Mouse (Mus musculus): ENCODE results near the gene Trim11. TPM values are rescaled to one million over a fixed set of nuclear protein-coding genes. Genes with fewer than 3 reads are reported as not detected.

Gene Trim11
- total and polyA plus RNA-seq, 2 experiments from 2014 or later, result 26.0 to 36.8 TPM

- Histone ChIP-seq H3K27me3 (ENCODE audit: control insufficient read depth, insufficient read depth, low read length) (peaks cover 5% of the 10 kb centered on the region; the same call in 1 of the 2 replicates), H3K27ac (ENCODE audit: low read depth) (no peak overlapping the region), H3K9me3 (replicated peaks; ENCODE audit: control insufficient read depth, low read length) (no peaks in the 10 kb centered on the region), H3K4me2 (ENCODE audit: low read depth, low read length) (peak overlapping the region; percentile 24; the same call in 1 of the 2 replicates), H3K36me3 (replicated peaks; ENCODE audit: control insufficient read depth, insufficient read depth, low read length) (peaks cover 24% of the 10 kb centered on the region), H3K4me3 (ENCODE audit: low read depth, low read length) (no peak overlapping the region), H3K9ac (replicated peaks; ENCODE audit: low read depth, low read length) (no peak overlapping the region), H3K4me1 (ENCODE audit: control insufficient read depth, insufficient read depth) (peaks cover 83% of the 10 kb centered on the region)
- ATAC-seq (ENCODE audit: insufficient read depth, low read depth), result no peak
- WGBS, result 84% methylated on average over 9 of the region's 9 CpGs
- no peak for TF ChIP-seq EP300 (IDR thresholded peaks at IDR 0.05; ENCODE audit: low read depth)
- no peak for TF ChIP-seq CTCF (IDR thresholded peaks at IDR 0.05; ENCODE audit: low read depth)
- no peak for DNase-seq (ENCODE audit: low spot score)
These were observed 17.3 kb downstream of the Trim11 start for GRCm38 (mm10) chr11:58995061-58995806.

GRCm38 (mm10) chr11:58995807-58996370 is 18.0 kb downstream of the Trim11 start:
- Histone ChIP-seq H3K4me1 (ENCODE audit: control insufficient read depth, insufficient read depth) (peaks cover 82% of the 10 kb centered on the region), H3K27me3 (ENCODE audit: control insufficient read depth, insufficient read depth, low read length) (peaks cover 5% of the 10 kb centered on the region; the same call in 1 of the 2 replicates), H3K27ac (ENCODE audit: low read depth) (no peak overlapping the region), H3K9ac (replicated peaks; ENCODE audit: low read depth, low read length) (no peak overlapping the region; the same call in 1 of the 2 replicates), H3K36me3 (replicated peaks; ENCODE audit: control insufficient read depth, insufficient read depth, low read length) (peaks cover 23% of the 10 kb centered on the region), H3K4me2 (ENCODE audit: low read depth, low read length) (peak overlapping the region; percentile 24), H3K9me3 (replicated peaks; ENCODE audit: control insufficient read depth, low read length) (no peaks in the 10 kb centered on the region), H3K4me3 (ENCODE audit: low read depth, low read length) (no peak overlapping the region)
- 39% methylated on average over 12 of the region's 12 CpGs for WGBS
- DNase-seq (ENCODE audit: low spot score) (no peak), ATAC-seq (ENCODE audit: insufficient read depth, low read depth) (no peak)
- peak; percentile 12; the same call in 1 of the 2 replicates for TF ChIP-seq CTCF (IDR thresholded peaks at IDR 0.05; ENCODE audit: low read depth)
- no peak for TF ChIP-seq EP300 (IDR thresholded peaks at IDR 0.05; ENCODE audit: low read depth)

- no peak for DNase-seq (ENCODE audit: low spot score)
- peak overlapping the region; percentile 40 for H3K4me3 ChIP-seq (ENCODE audit: low read depth, low read length)
These were observed 19.6 kb downstream of the Trim11 start for GRCm38 (mm10) chr11:58997541-58997940.

GRCm38 (mm10) chr11:58999158-58999557 is 21.3 kb downstream of the Trim11 start:
- Histone ChIP-seq H3K27ac (ENCODE audit: low read depth) (peak overlapping the region; percentile 84), H3K27me3 (ENCODE audit: control insufficient read depth, insufficient read depth, low read length) (peaks cover 5% of the 10 kb centered on the region; the same call in 1 of the 2 replicates), H3K4me2 (ENCODE audit: low read depth, low read length) (peak overlapping the region; percentile 64), H3K4me3 (ENCODE audit: low read depth, low read length) (peak overlapping the region; percentile 40), H3K36me3 (replicated peaks; ENCODE audit: control insufficient read depth, insufficient read depth, low read length) (peaks cover 23% of the 10 kb centered on the region), H3K9me3 (replicated peaks; ENCODE audit: control insufficient read depth, low read length) (no peaks in the 10 kb centered on the region), H3K4me1 (ENCODE audit: control insufficient read depth, insufficient read depth) (peaks cover 69% of the 10 kb centered on the region), H3K9ac (replicated peaks; ENCODE audit: low read depth, low read length) (peak overlapping the region; percentile 48; the same call in 1 of the 2 replicates)
- ATAC-seq (ENCODE audit: insufficient read depth, low read depth) (peak; percentile 62), DNase-seq (ENCODE audit: low spot score) (peak; percentile 89)
- TF ChIP-seq CTCF (IDR thresholded peaks at IDR 0.05; ENCODE audit: low read depth) (no peak), EP300 (IDR thresholded peaks at IDR 0.05; ENCODE audit: low read depth) (no peak)
- 12% methylated on average over 11 of the region's 11 CpGs for WGBS

More at GRCm38 (mm10) chr11:58997541-58997940, 19.6 kb downstream of the Trim11 start:
- Histone ChIP-seq H3K9me3 (replicated peaks; ENCODE audit: control insufficient read depth, low read length) (no peaks in the 10 kb centered on the region), H3K36me3 (replicated peaks; ENCODE audit: control insufficient read depth, insufficient read depth, low read length) (peaks cover 23% of the 10 kb centered on the region), H3K27ac (ENCODE audit: low read depth) (peak overlapping the region; percentile 84; the same call in 1 of the 2 replicates), H3K27me3 (ENCODE audit: control insufficient read depth, insufficient read depth, low read length) (peaks cover 5% of the 10 kb centered on the region; the same call in 1 of the 2 replicates), H3K9ac (replicated peaks; ENCODE audit: low read depth, low read length) (peak overlapping the region; percentile 9; the same call in 1 of the 2 replicates), H3K4me2 (ENCODE audit: low read depth, low read length) (peak overlapping the region; percentile 64), H3K4me1 (ENCODE audit: control insufficient read depth, insufficient read depth) (peaks cover 77% of the 10 kb centered on the region)
- TF ChIP-seq CTCF (IDR thresholded peaks at IDR 0.05; ENCODE audit: low read depth) (no peak), EP300 (IDR thresholded peaks at IDR 0.05; ENCODE audit: low read depth) (no peak; the same call in 1 of the 2 replicates)
- ATAC-seq (ENCODE audit: insufficient read depth, low read depth), result no peak
- WGBS, result 29% methylated on average over 5 of the region's 5 CpGs

- Histone ChIP-seq H3K4me1 (ENCODE audit: control insufficient read depth, insufficient read depth) (peaks cover 62% of the 10 kb centered on the region), H3K4me3 (ENCODE audit: low read depth, low read length) (peak overlapping the region; percentile 40; the same call in 1 of the 2 replicates)
- ATAC-seq (ENCODE audit: insufficient read depth, low read depth), result no peak
These were observed 21.9 kb downstream of the Trim11 start for GRCm38 (mm10) chr11:58999830-59000229.

More at GRCm38 (mm10) chr11:58999830-59000229, 21.9 kb downstream of the Trim11 start:
- Histone ChIP-seq H3K36me3 (replicated peaks; ENCODE audit: control insufficient read depth, insufficient read depth, low read length) (peaks cover 20% of the 10 kb centered on the region), H3K27me3 (ENCODE audit: control insufficient read depth, insufficient read depth, low read length) (0 out of 2 replicates have a peak, but pooled peaks cover 2% of the 10 kb centered on the region), H3K9ac (replicated peaks; ENCODE audit: low read depth, low read length) (peak overlapping the region; percentile 48), H3K9me3 (replicated peaks; ENCODE audit: control insufficient read depth, low read length) (no peaks in the 10 kb centered on the region), H3K27ac (ENCODE audit: low read depth) (peak overlapping the region; percentile 84), H3K4me2 (ENCODE audit: low read depth, low read length) (peak overlapping the region; percentile 64)
- DNase-seq (ENCODE audit: low spot score), result no peak
- WGBS, result 61% methylated on average over 6 of the region's 6 CpGs
- no peak for TF ChIP-seq EP300 (IDR thresholded peaks at IDR 0.05; ENCODE audit: low read depth)
- no peak for TF ChIP-seq CTCF (IDR thresholded peaks at IDR 0.05; ENCODE audit: low read depth)

Measured in heart, postnatal 0 days (tissue).